Mouse (Mus musculus): Measurements from ENCODE around the gene Mpp5.

Mpp5 gene

GRCm38 (mm10) chr12:78748557-78749377 is at the start of gene Mpp5:
Mpp5 (plus strand) TSS chr12:78748907.
- peak; percentile 94 for DNase-seq (ENCODE audit: low spot score)

- DNase-seq (ENCODE audit: low spot score): no peak
Measured at GRCm38 (mm10) chr12:78717783-78718182, 30.9 kb upstream of the Mpp5 start.

- no peak for DNase-seq (ENCODE audit: low spot score)
Measured at GRCm38 (mm10) chr12:78727723-78728122, 21.0 kb upstream of the Mpp5 start.

- no peak for DNase-seq (ENCODE audit: low spot score)
Measured at GRCm38 (mm10) chr12:78739633-78740032, 9.1 kb upstream of the Mpp5 start.

GRCm38 (mm10) chr12:78740289-78740688 is 8.4 kb upstream of the Mpp5 start:
- no peak for DNase-seq (ENCODE audit: low spot score)

- DNase-seq (ENCODE audit: low spot score): no peak
Measured at GRCm38 (mm10) chr12:78746226-78746625, 2.5 kb upstream of the Mpp5 start.

GRCm38 (mm10) chr12:78747406-78747805 is 1.3 kb upstream of the Mpp5 start:
- no peak for DNase-seq (ENCODE audit: low spot score)

GRCm38 (mm10) chr12:78748113-78748512 is 594 bp upstream of the Mpp5 start:
- DNase-seq (ENCODE audit: low spot score): peak; percentile 46

- peak; percentile 48 for DNase-seq (ENCODE audit: low spot score)
Measured at GRCm38 (mm10) chr12:78749378-78749801, 683 bp downstream of the Mpp5 start.

GRCm38 (mm10) chr12:78761979-78762378 is 13.3 kb downstream of the Mpp5 start:
- DNase-seq (ENCODE audit: low spot score): no peak

- DNase-seq (ENCODE audit: low spot score): no peak
Measured at GRCm38 (mm10) chr12:78769031-78769713, 20.5 kb downstream of the Mpp5 start.

- no peak for DNase-seq (ENCODE audit: low spot score)
Measured at GRCm38 (mm10) chr12:78773211-78773610, 24.5 kb downstream of the Mpp5 start.

- no peak for DNase-seq (ENCODE audit: low spot score)
Measured at GRCm38 (mm10) chr12:78777916-78778315, 29.2 kb downstream of the Mpp5 start.

- no peak for DNase-seq (ENCODE audit: low spot score)
Measured at GRCm38 (mm10) chr12:78778423-78779067, 29.8 kb downstream of the Mpp5 start.

GRCm38 (mm10) chr12:78788266-78788873 is 39.7 kb downstream of the Mpp5 start:
- DNase-seq (ENCODE audit: low spot score): peak; percentile 44

GRCm38 (mm10) chr12:78790791-78791190 is 42.1 kb downstream of the Mpp5 start:
- DNase-seq (ENCODE audit: low spot score): no peak

- no peak for DNase-seq (ENCODE audit: low spot score)
Measured at GRCm38 (mm10) chr12:78794236-78794635, 45.5 kb downstream of the Mpp5 start.

GRCm38 (mm10) chr12:78800036-78800435 is 51.3 kb downstream of the Mpp5 start:
- no peak for DNase-seq (ENCODE audit: low spot score)

GRCm38 (mm10) chr12:78801836-78802235 is 53.1 kb downstream of the Mpp5 start:
- no peak for DNase-seq (ENCODE audit: low spot score)

GRCm38 (mm10) chr12:78814437-78814836 is 65.7 kb downstream of the Mpp5 start:
- DNase-seq (ENCODE audit: low spot score): no peak

GRCm38 (mm10) chr12:78834496-78834895 is 85.8 kb downstream of the Mpp5 start:
- no peak for DNase-seq (ENCODE audit: low spot score)

GRCm38 (mm10) chr12:78839906-78840305 is 91.2 kb downstream of the Mpp5 start:
- DNase-seq (ENCODE audit: low spot score): no peak

All from c-Kit-positive CD71-positive TER-119-positive erythroid progenitor cells, embryonic 14.5 days (primary cell).